Mouse (Mus musculus) heart, postnatal 0 days (tissue): ENCODE data around the gene 9130213A22Rik. TPM values are rescaled to one million over a fixed set of nuclear protein-coding genes. Genes with fewer than 3 reads are reported as not detected.

Experiments used
- ATAC-seq: fragments of 200-750 bp; cut with Nextera tagmentation; 2 replicates; pipeline ENCODE4 v1.8.0; 2017; ENCODE audit warnings: low read depth, moderate number of reproducible peaks, moderate library complexity; ENCODE audit not compliant: insufficient read depth
- DNase-seq: peaks from one replicate; pipeline ENCODE4 v3.0.0-alpha.2; 2016; ENCODE audit warnings: low spot score
- H3K27ac ChIP-seq: fragments of 300-500 bp; sonication (generic); 2 replicates; pipeline ENCODE4 v1.5.1; 2014; ENCODE audit warnings: low read depth, mild to moderate bottlenecking
- H3K27me3 ChIP-seq: fragments of 300-500 bp; sonication (generic); 2 replicates; pipeline ENCODE4 v1.6.1; 2014; ENCODE audit warnings: low read length, mixed read lengths; ENCODE audit not compliant: control insufficient read depth, insufficient read depth
- H3K36me3 ChIP-seq: fragments of 300-500 bp; sonication (generic); replicated peaks from 2 replicates; pipeline ENCODE4 v1.6.1; 2014; ENCODE audit warnings: low read length, mixed read lengths; ENCODE audit not compliant: control insufficient read depth, insufficient read depth
- H3K4me1 ChIP-seq: fragments of 300-500 bp; sonication (generic); 2 replicates; pipeline ENCODE4 v1.6.1; 2014; ENCODE audit warnings: antibody characterized with exemption; ENCODE audit not compliant: control insufficient read depth, insufficient read depth
- H3K4me2 ChIP-seq: fragments of 300-500 bp; sonication (generic); 2 replicates; pipeline ENCODE4 v1.6.1; 2014; ENCODE audit warnings: low read depth, mild to moderate bottlenecking, low read length, moderate library complexity
- H3K4me3 ChIP-seq: fragments of 300-500 bp; sonication (generic); 2 replicates; pipeline ENCODE4 v1.5.1; 2014; ENCODE audit warnings: low read depth, low read length
- H3K9ac ChIP-seq: fragments of 300-500 bp; sonication (generic); replicated peaks from 2 replicates; pipeline ENCODE4 v1.6.1; 2014; ENCODE audit warnings: low read depth, low read length, mixed read lengths
- H3K9me3 ChIP-seq: fragments of 300-500 bp; sonication (generic); replicated peaks from 2 replicates; pipeline ENCODE4 v1.6.1; 2016; ENCODE audit warnings: low read length; ENCODE audit not compliant: control insufficient read depth
- CTCF ChIP-seq: IDR thresholded peaks from 2 replicates; pipeline ENCODE4 v1.5.1; 2016; ENCODE audit warnings: antibody characterized with exemption, control low read depth, low read depth
- EP300 ChIP-seq: IDR thresholded peaks from 2 replicates; pipeline ENCODE4 v1.6.1; 2016; ENCODE audit warnings: antibody characterized with exemption, low read depth
- WGBS: fragments of 180-500 bp; shearing (Covaris S2); extraction: QIAGEN DNeasy Blood & Tissue Kit; methylation state at CpG from one replicate; pipeline ENCODE4 v1.1.7; 2014; 5-methylcytosine and 5-hydroxymethylcytosine counted together
- polyA plus RNA-seq: library from polyadenylated mRNA; unstranded; fragments of >200 nt; fragmentation: Nextera tagmentation; extraction: Ambion mirVana; gene quantifications from 2 replicates; pipeline ENCODE4 v1.2.1, GENCODE M21; 2015
- total RNA-seq: library from RNA; depleted of rRNA; stranded (reverse); fragments of >200 nt; gene quantifications from 2 replicates; pipeline ENCODE4 v1.2.3, GENCODE M21; 2014; ENCODE audit warnings: low replicate concordance

Gene 9130213A22Rik
- total and polyA plus RNA-seq, 2 experiments from 2014 or later, result 0.30 TPM; not detected in 1

GRCm38 (mm10) chr11:69108223-69108622 lies 14.2 kb downstream of the 9130213A22Rik start:
- Histone ChIP-seq H3K4me2 (no peak overlapping the region), H3K9ac (no peak overlapping the region), H3K36me3 (peaks cover 69% of the 10 kb centered on the region), H3K4me3 (no peak overlapping the region), H3K27me3 (no peaks in the 10 kb centered on the region), H3K9me3 (no peaks in the 10 kb centered on the region), H3K4me1 (0 out of 2 replicates have a peak, but pooled peaks cover 13% of the 10 kb centered on the region), H3K27ac (no peak overlapping the region)
- TF ChIP-seq EP300 (no peak), CTCF (no peak)
- 88% methylated on average over 9 of the region's 9 CpGs for WGBS
- DNase-seq (no peak), ATAC-seq (no peak)

GRCm38 (mm10) chr11:69107676-69108075 lies 14.7 kb downstream of the 9130213A22Rik start:
- Histone ChIP-seq H3K9me3 (no peaks in the 10 kb centered on the region), H3K4me3 (no peak overlapping the region), H3K4me1 (0 out of 2 replicates have a peak, but pooled peaks cover 13% of the 10 kb centered on the region), H3K9ac (no peak overlapping the region), H3K27me3 (no peaks in the 10 kb centered on the region), H3K27ac (no peak overlapping the region), H3K4me2 (no peak overlapping the region), H3K36me3 (peaks cover 74% of the 10 kb centered on the region)
- ATAC-seq (no peak), DNase-seq (no peak)
- WGBS, result 83% methylated on average over 11 of the region's 11 CpGs
- TF ChIP-seq EP300 (no peak), CTCF (no peak)

- 87% methylated on average over 11 of the region's 11 CpGs for WGBS
- no peaks in the 10 kb centered on the region for H3K27me3 ChIP-seq
- H3K9ac ChIP-seq, result no peak overlapping the region
- H3K27ac ChIP-seq, result no peak overlapping the region
- H3K4me2 ChIP-seq, result no peak overlapping the region
- no peak for TF ChIP-seq EP300
- no peak for TF ChIP-seq CTCF
- no peak overlapping the region for H3K4me3 ChIP-seq
- 0 out of 2 replicates have a peak, but pooled peaks cover 10% of the 10 kb centered on the region for H3K4me1 ChIP-seq
- H3K9me3 ChIP-seq, result no peaks in the 10 kb centered on the region
- H3K36me3 ChIP-seq, result peaks cover 83% of the 10 kb centered on the region
- DNase-seq, result no peak
- no peak for ATAC-seq
Observed at GRCm38 (mm10) chr11:69106842-69107241, 15.5 kb downstream of the 9130213A22Rik start.

DNA sequence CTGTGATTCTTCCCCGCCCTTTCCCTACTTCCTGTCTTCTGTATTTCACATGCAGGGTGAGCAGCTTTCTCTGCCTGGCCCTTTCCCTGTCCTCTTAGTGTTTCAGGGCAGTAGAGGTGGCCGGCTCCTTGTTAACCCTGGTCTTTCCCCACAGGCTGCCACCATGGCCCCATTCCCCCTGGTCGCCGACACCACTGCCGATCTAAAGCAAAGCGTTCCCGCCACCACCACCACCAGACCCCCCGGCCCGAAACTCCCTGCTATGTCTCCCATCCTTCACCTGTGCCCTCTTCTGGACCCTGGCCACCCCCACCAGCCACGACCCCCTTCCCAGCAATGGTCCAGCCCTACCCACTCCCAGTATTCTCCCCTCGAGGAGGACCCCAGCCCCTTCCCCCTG lies 16.1 kb downstream of the 9130213A22Rik start:
- no peak overlapping the region for H3K27ac ChIP-seq
- H3K4me3 ChIP-seq, result no peak overlapping the region
- H3K36me3 ChIP-seq, result peaks cover 88% of the 10 kb centered on the region
- WGBS, result 93% methylated on average over 11 of the region's 11 CpGs
- H3K4me1 ChIP-seq, result 0 out of 2 replicates have a peak, but pooled peaks cover 5% of the 10 kb centered on the region
- no peaks in the 10 kb centered on the region for H3K9me3 ChIP-seq
- ATAC-seq, result no peak
- no peak overlapping the region for H3K9ac ChIP-seq
- DNase-seq, result no peak
- H3K27me3 ChIP-seq, result no peaks in the 10 kb centered on the region
- TF ChIP-seq CTCF (no peak), EP300 (no peak)
- no peak overlapping the region for H3K4me2 ChIP-seq

DNA sequence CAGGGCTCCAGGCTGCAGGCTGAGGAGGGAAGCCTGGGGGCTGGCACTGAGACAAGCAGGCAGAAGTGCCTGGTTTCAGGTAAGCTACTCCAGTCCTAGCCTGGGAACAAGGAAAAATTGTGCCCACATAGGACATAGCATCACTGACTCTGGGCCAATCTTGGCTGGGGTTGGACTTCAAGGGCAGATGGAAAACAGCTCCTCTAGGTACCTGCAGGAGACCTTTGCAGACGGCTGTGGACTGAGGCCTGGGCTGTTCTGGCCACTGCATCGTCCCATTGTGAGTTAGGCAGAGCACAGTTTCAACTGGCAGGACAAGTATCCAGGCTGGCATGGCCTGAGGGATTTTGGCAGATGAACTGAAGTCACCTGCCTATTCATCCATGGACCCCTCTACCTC lies 16.6 kb downstream of the 9130213A22Rik start:
- H3K9ac ChIP-seq, result no peak overlapping the region
- no peak overlapping the region for H3K4me3 ChIP-seq
- H3K4me1 ChIP-seq, result peaks cover under 1% of the 10 kb centered on the region; the same call in 1 of the 2 replicates
- H3K27me3 ChIP-seq, result no peaks in the 10 kb centered on the region
- H3K27ac ChIP-seq, result no peak overlapping the region
- no peaks in the 10 kb centered on the region for H3K9me3 ChIP-seq
- H3K36me3 ChIP-seq, result peaks cover 93% of the 10 kb centered on the region
- DNase-seq, result no peak
- 85% methylated on average over 2 of the region's 2 CpGs for WGBS
- no peak for ATAC-seq
- no peak overlapping the region for H3K4me2 ChIP-seq
- no peak for TF ChIP-seq CTCF
- TF ChIP-seq EP300, result no peak

DNA sequence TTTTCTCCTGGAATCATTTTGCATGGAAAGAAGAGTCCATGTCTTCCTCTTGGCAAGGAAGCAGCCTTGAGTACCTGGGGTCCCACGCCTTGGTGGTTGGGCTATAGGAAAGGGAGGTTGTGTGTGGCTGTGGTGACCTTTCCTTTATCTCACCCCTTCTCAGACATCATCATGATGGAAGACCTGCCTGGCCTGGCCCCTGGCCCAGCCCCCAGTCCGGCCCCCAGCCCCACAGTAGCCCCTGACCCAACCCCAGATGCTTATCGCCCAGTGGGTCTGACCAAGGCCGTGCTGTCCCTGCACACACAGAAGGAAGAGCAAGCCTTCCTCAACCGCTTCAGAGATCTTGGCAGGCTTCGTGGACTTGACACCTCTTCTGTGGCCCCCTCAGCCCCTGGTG lies 17.2 kb downstream of the 9130213A22Rik start:
- WGBS, result 88% methylated on average over 6 of the region's 6 CpGs
- H3K9me3 ChIP-seq, result no peaks in the 10 kb centered on the region
- TF ChIP-seq CTCF (no peak), EP300 (no peak)
- H3K4me2 ChIP-seq, result no peak overlapping the region
- peaks cover 99% of the 10 kb centered on the region for H3K36me3 ChIP-seq
- H3K4me3 ChIP-seq, result no peak overlapping the region
- no peak overlapping the region for H3K9ac ChIP-seq
- no peak for DNase-seq
- no peak for ATAC-seq
- no peak overlapping the region for H3K27ac ChIP-seq
- no peaks in the 10 kb centered on the region for H3K27me3 ChIP-seq
- H3K4me1 ChIP-seq, result peaks cover 6% of the 10 kb centered on the region
